Mouse (Mus musculus) adrenal gland, postnatal 10 days (tissue): ENCODE measurements around the gene Pate2. TPM values are rescaled to one million over a fixed set of nuclear protein-coding genes. Genes with fewer than 3 reads are reported as not detected.
"Not testable (repeated sequence)": the region's sequence is repeated elsewhere in the genome, so short reads cannot be mapped to it uniquely, and the experiment has no call there.

ENCODE experiments used
- DNase-seq: peaks from one replicate; pipeline ENCODE4 v3.0.0; 2021; ENCODE audit warnings: mixed read lengths
- total RNA-seq, 2 experiments: library from RNA; stranded (reverse); gene quantifications; 2 replicates each; pipeline ENCODE4 v1.2.3; 2021

The Pate2 gene
- total RNA-seq, 2 experiments from 2014 or later, result 0.79 TPM; not detected in 1

DNA sequence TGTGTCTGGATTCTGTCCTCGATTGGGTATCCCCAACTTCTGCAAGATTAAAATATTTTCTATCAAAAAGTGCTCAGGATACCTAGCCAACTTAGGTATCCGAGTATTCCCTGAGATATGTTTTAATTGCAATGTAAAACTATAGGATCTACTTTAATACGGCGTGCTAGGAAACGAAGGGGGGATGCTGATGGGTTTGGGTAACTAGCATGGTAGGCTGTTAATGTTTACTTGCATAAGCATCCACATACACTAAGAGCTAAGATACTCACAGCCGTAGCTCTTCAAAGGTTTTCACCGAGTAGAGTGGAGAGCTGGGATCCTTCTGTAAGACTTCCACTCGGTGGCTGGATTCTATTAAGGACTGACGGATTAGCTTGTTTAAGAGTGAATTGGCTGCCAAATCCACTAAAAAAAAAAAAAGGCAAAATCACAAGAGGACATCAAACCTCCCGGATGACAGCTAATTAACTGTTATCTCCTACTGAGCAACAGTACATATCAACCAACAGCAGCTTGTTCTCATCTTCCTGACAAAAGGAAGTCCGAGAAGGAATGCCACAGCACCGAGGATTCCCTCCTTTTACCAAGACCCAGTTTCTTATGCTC, 13.5 kb upstream of the Pate2 start:
- no peak for DNase-seq

DNA sequence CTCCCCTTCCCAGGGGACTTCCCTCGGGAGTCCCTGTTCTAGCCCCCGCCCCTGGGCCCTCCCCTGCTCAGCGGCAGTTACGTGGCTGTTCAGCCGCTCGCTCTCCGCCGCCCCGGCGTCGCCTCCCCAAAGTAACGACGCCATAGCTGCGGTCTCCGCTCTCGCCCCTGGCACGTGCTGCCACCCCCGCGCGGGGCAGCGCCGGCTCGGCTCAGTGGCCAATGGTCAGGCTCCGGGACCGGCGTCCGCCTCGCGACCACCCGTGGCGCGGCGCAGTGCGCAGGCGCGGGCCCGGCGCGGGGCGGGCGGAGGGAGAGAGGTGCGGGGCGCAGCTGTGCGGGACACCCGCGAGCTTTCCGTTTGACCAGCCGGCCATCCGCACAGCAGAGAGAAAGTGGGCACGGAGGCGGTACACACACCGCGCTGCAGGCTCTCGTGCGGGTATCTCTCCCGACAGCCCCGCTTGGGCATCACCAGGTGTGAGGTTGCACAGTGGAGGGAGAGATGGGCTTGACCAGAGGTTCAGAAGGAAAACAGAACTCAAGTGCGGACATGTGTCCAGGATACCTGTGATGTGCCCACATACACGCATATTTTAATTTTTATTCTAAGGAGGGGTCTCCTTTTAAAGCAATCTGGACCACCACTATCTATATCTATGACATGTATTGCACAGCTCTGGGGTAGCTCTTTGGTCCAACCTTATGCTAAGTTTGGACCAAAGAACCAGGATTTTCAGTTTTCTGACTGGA, 11.7 kb upstream of the Pate2 start, which contains the start of the genes Ddx25 and Pus3:
Ddx25 (minus strand) TSS at position 272 of the 752 bp plus-strand sequence.
Pus3 (plus strand) TSS at position 339 of the 752 bp plus-strand sequence.
- peak; percentile 28 for DNase-seq

DNA sequence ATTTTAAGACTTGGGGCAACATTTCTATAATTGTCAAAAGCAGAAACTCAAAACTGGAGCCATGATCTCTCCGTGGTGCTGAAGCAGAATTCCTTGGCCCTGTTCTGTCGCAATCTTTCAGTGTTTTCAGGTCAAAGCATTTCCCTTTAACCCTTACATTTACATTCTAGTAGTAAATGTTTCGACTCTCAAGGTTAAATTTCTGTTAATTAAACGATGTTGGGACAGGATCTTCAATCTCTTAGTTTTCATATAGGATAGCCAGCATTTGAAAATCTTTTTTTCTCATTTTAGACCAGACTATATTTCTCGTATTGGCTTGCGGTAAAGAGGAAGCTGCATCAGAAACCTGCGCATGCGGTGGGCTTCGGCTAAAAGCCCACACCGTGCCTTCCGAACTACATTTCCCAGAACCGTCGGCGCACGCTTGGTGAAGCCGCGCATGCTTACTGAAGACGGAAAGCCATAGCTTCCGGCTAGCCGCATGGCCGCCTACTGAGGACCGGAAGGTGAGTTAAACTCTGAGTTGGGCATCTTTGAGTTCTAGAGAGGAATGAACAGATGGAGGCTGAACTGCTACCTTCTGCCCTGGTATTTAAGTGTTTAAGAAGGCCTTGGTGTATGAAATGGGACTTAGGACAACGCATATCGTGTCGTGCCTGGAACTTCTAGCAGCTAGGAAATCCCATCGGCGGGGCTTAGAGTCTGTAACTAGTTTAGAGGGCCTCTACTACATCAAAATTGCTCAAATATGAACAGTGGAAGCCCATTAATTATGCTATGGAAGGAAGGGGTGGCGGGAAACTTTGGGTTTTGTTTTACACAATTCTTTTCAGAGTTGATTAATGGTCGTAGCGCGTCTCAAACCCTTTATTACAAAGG, 10.8 kb upstream of the Pate2 start:
- peak; percentile 83 for DNase-seq

DNA sequence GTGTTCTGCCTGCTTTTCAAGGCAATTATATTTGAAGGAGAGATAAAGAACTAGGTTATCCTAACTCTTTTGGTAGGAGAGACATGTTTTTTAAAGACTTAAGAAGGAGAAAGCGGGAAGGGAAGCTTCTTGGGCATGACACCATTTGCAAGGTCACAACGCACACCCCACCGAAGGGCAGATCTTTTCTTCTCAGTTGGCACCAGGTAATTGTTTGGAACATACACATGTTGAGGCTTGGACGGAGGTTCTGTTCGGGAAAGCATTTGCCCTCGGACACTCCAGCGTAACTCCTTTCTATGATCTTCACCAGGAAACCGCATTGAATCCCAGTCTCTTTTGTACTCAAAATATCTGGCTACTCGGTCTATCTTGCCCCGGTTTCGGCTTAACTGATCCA, 9.0 kb upstream of the Pate2 start:
- no peak for DNase-seq

DNA sequence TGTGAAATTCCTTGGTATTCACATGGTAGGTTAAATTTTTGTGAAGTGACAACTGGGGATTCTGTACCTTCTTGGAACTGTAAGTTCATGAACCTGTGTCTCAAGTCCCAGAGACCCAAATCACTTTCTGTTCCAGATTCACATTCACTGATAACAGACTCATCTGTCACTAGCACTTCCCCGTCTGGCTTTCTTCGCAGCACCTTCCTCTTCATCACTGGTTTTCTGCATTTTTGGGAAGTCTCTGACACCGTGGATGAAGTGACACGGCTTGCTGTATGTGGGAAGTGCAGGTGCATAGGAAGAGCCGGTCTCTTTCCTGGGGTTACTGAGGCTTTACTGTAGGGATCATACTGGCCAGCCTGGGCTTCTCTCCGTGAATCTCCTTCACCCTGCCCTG, 8.5 kb upstream of the Pate2 start:
- DNase-seq, result no peak

DNA sequence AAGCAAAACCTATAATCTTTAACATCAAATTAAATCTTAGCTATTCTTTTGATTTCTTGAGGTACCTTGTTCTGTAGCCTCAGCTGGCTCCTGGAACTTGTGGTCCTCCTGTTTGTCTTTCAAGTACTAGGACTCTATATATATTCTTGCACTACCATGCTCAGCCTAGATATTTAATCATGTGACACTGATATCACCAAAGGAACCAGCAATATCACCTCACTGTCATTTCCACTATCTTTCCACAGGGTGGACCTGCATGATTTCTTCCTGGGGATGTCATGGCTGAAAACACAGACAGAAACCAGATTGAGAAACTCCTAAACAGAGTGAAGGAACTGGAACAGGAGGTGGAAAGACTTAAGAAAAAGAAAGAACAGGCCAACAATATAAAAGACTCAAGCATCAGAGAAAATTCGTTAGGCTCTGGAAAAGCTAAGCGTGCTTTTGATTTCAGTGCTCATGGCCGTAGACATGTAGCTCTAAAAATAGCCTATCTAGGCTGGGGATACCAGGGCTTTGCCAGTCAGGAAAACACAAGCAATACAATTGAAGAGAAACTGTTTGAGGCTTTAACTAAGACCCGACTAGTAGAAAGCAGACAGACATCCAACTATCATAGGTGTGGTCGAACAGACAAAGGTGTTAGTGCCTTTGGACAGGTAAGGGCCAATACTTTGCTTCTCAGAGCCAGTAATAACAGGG, 5.4 kb upstream of the Pate2 start:
- DNase-seq, result no peak

DNA sequence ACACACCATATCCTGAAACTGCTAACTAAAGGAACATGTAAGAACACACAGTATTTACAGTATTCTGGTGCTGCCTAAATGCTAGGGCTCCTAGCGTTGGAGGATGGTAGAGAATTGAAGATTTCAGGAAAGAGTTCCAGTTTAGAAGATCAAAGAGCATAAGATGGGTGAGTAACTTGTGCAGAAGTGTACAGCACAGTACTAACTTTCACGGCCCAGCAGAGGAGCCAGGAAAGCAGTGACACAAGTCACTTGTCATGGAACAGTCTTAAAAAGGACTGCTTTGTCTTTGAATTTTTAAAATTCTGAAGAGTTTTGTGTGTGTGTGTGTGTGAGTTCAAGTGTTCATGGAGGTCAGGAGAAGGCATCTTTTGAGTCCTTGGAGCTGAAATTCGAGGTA, 2.1 kb upstream of the Pate2 start:
- no peak for DNase-seq

DNA sequence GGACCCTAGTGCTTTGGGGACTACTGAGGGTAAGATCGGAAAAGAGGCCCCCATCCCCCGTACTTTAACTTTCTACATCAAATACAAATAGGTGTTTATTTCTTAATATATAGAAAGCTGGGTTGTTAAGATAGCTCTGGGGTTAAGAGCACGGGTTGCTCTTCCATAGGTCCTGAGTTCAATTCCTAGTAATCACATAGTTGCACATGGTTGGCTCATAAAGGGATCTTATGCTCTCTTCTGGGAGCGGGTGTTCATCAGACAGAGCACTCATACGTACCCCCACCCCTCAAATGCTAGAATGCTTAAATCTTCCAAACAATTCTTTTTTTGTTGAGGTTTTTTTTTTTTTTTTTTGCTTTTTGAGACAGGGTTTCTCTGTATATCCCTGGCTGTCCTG, 579 bp downstream of the Pate2 start:
- no peak for DNase-seq

DNA sequence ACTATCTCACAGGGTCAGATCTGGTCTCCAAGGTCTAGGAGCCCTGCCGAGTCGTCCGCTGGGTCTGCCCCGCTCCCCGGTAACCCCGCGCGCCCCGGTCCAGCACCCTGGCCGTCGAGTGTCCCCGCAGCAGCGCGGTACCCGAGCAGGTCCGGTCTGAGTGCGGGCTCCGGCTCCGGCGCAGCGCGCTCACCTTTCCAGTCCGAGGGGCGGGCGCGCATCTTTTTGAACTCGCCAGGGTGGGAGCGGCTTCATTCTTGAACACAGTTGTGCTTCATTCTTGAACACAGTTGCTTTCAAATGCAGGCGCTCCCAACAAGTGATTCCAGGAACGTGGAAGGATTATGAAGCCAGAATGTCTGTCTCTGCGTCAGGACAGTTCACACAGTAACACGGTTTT, 4.3 kb downstream of the Pate2 start:
- no peak for DNase-seq

DNA sequence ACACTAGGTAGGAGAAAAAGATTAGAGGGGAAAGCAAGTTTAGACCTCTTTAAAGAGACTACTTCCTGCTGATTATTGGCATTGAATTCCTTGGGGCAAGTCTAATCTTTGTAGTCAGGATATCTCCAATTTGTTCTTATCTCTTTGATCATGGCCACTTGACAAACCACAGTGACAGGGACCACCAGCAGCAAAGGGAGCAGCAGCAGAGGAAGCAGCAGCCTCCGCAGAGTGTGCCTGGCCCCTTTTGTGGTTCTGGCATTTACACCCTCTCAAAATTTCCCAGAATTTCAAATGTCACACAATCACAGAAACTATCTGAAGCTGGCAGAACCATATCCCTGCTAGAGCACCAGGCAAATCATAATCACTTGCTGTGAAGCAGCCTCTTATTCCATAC, 17.6 kb downstream of the Pate2 start:
- no peak for DNase-seq

DNA sequence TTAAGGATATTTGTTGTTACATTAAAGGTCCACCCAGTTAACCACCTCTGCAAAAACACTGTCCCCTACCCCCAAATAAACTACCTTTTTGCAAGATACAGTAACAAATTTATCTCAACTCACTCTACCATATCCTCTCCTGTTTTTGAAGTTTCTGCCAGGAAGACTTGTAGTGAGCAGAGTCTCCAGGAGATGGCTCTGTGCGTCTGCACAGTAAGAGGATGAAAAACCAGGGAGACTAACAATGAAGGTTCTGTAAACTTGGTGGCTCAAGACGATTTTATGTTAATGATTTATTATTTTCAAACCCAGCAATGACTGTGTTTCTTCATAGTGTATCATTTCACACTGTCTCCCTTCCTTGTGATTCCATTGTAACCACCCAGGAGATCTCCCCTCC, 22.8 kb downstream of the Pate2 start:
- DNase-seq, result peak; percentile 20

DNA sequence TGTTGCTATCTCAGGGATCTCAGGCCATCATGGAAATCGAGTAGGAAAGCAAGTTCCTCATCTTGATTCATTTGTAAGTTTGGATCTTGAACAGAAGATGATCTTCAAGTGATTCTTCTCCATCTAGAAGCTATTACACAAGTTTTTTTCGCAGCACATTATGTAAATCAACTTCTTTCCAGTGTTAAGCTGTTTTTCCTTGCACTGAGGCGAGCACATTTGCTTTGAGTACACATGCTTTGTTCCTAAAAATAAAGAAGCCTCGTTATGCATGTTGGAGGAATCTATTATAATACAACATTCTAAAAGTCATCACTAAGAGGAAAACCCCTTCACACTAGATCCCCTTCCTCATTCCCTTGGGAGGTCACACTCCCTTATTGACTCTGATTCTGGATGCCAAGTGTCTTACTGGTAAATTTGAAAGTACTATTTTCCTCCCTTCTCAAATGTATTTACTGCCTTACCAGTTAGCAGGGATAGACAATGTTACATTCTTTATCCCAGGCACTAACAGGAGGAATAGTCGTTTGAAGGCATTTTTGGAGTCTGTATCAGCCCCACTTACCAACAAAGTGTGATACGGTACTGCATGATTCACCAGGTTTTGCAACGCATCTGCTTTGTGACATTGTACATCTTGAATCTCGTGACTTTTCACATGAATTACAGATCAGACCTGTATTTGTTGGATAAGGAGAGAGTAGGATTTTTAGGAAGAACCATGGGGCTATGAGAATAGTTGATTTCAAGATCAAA, 37.7 kb downstream of the Pate2 start:
- no peak for DNase-seq

DNA sequence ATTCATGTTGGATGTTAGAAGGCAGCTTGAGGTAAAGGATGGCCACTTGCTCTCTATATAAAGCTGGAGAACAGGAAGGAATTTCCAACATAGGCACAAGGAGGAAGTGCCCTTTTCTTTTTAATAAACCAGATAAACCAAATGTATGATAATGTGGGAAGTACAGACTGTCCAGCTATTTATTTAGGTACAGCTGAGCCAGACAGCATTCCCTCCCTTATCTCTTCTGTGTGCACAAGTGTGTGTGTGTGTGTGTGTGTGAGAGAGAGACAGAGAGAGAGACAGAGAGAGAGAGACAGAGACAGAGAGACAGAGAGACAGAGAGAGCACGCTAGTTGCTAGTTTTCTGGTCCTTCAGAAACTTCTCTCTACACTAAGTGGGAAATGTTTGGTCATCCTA, 41.8 kb downstream of the Pate2 start, which contains the start of gene Pate4:
Pate4 (minus strand) TSS at position 101 of the 400 bp plus-strand sequence.
- DNase-seq, result no peak

DNA sequence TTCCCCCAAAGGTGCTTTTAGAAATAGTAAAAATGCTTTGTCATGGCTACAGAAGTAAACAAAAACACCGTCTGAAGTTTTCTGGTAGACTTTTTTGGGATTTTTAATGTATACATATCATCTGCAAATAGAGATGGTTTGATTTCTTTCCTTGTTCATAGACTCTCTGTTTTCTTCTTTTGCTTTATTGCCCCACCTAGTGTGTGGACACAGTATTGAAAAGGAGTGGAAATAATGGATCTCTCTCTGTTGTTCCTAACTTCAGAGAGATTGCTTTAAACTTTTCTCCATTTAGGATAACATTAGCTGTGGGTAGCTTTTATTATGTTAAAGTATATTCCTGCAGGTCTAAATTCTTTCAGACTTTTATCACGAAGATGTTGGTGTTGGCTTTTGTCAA, 43.9 kb downstream of the Pate2 start:
- no peak for DNase-seq

DNA sequence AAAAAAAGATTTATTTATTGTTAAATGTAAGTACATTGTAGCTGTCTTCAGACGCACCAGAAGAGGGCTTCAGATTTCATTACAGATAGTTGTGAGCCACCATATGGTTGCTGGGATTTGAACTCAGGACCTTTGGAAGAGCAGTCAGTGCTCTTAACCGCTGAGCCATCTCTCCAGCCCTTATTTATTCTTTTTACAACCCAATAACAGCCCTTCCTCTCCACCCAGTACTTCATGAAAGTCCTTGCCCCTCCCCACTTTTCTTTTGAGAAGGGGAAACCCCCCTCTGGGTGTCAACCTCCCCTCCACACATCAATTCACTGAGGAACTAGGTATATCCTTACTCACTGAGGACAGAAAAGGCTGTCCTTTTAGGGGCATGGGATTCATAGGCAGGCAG, 46.7 kb downstream of the Pate2 start:
- DNase-seq, result not testable (repeated sequence)

DNA sequence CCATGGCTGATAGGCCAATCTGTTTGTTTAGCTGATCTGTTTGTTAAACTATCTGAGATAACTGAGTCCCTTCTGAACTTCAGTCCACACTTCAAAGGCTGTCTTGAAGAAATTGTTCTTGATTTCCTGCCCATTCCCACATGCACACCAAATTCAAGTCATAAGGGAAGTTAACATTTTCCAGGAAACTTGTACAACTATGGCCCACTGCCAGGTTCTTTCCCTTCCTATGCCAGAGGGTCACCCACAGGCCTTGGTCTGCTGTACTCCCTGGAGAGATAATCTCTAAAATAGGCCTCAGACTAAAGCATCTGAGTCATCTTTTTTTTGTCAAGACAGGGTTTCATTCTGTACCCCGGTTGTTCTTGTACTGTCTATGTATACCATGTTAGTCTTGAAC, 62.9 kb downstream of the Pate2 start:
- no peak for DNase-seq

DNA sequence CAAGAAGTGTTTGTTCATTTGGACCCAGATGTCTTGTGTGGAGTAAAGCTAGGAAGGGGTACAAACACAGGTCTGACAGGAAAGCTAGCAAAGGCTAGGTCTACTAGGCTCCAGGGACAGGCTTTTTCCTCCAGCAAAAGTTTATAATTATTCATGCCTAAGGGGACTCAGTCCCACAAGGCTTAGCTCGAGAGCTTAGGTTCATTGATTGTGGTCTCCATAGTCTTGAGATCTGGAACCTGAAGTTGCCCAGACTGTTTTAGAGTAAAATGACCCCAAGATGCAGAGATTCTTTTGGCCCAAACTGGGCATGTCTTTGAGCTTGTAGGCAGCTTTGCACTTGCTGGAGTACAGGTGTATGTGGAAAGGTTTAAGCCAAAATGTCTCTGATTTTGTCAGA, 78.0 kb downstream of the Pate2 start, which contains the start of gene Pate3:
Pate3 (minus strand) TSS at position 101 of the 400 bp plus-strand sequence.
- DNase-seq, result no peak

DNA sequence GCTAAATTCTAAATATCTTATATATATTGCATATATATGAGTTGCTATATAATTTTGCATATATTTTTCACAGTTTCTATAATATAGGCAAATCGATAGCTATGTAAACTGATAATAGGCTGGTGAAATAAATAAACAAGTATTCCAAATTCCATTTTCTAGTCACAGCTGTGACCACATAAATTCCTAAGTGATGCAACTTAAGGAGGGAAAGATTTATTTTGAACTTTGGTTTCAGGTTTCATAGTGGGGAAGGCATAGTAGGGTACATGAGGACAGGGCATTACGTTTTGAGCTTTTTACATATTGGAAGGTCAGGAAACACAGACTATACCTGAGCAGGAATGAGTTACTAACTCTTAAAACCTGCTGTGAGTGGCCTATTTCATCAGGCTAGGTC, 103.5 kb downstream of the Pate2 start:
- DNase-seq, result no peak

DNA sequence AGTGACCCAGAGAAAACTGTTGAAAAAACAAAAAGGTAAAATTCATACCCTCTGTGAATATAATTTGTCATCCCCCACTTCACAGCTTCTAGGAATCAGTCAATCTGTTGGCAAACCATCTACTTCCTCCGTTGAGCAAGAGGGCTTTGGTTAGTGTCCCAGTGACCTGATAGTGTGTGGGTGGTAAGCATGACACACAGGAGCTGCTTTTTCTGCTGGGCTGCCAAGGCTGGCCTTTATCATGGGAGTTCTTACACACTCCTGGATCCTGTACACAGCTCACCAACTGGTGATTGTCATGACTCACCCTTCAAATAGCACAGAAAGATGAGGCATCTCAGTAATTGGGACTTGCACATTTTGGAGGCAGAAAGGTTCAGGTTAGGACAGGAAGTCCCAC, 116.9 kb downstream of the Pate2 start, which contains the start of gene Pate1:
Pate1 (minus strand) TSS at position 378 of the 400 bp plus-strand sequence.
- DNase-seq, result peak; percentile 1

DNA sequence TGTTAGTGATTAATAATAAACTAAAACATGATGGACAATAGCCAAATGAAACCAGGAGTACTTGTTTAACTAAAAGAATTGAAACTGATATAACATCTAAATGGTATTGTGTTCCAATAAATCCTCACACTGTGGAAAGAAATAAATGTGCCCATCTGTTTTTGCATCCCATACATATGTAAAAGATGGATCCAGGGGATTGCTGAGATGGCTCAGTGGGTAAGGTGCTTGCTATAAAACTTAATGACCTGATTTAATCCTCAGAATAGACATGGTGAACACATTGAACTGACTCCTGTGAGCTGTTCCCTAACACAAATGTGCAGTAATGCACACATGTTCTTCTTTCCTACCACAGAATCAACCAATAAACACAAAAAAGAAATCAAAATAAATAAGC, 121.8 kb downstream of the Pate2 start:
- DNase-seq, result no peak

DNA sequence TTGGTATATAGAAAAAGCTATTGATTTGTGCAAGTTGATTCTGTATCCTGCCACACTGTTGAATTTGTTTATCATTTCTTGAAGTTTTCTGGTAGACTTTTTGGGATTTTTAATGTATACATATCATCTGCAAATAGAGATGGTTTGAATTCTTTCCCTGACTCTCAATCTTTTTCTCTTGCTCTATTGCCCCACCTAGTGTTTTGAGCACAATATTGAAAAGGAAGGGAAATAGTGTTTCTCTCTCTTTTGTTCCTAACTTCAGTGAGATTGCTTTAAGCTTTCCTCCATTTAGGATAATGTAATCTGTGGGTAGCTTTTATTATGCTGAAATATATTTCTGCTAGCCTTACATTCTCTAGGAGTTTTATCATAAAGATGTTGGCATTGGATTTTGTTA, 137.2 kb downstream of the Pate2 start:
- no peak for DNase-seq
